Mouse (Mus musculus): ENCODE measurements around the gene Gpr4. TPM values are rescaled to one million over a fixed set of nuclear protein-coding genes. Genes with fewer than 3 reads are reported as not detected.
A peak's percentile ranks its signal among the peaks of the same experiment; 100 is the strongest.

The Gpr4 gene
- polyA plus RNA-seq, 1 experiment from 2014 or later = 0.19 TPM

GRCm38 (mm10) chr7:19172874-19173273 lies 39.5 kb upstream of the Gpr4 start:
- in situ Hi-C loops (cut with MboI; ENCODE audit: low pct_unique_long_range_greater_than_20kb) = no loop called here
- ChIA-PET CTCF (interaction anchor here (1.0 to 1.5 kb wide), 4 partner anchors 9 to 36 kb away, joined by 3 to 5 read pairs (median 4); no protein-coding TSS in a partner anchor), POLR2A (no interaction called here)
- ATAC-seq (no peak), DNase-seq (ENCODE audit: low read depth, low spot score) (no peak)
- TF ChIP-seq CTCF (IDR thresholded peaks at IDR 0.05) = peak; percentile 80
- H3K27me3 ChIP-seq = peaks cover 3% of the 10 kb centered on the region

- H3K27me3 ChIP-seq = no peaks in the 10 kb centered on the region
- DNase-seq (ENCODE audit: low read depth, low spot score) = no peak
- no peak for TF ChIP-seq CTCF (IDR thresholded peaks at IDR 0.05)
- CTCF ChIA-PET = interaction anchor here (0.6 to 1.1 kb wide), 2 partner anchors 18 to 22 kb away, joined by 3 to 4 read pairs; no protein-coding TSS in a partner anchor
- POLR2A ChIA-PET = interaction anchor here (0.6 kb wide), 1 partner anchor 120 kb away, joined by 3 read pairs; no protein-coding TSS in a partner anchor
- no peak for ATAC-seq
- in situ Hi-C loops (cut with MboI; ENCODE audit: low pct_unique_long_range_greater_than_20kb) = no loop called here
Measured at GRCm38 (mm10) chr7:19175708-19176515, 36.4 kb upstream of the Gpr4 start, which contains the start of gene Eml2. TSS of gene Eml2 (plus strand) at chr7:19176421.

- POLR2A ChIA-PET = interaction anchor here (0.6 kb wide), 1 partner anchor 119 kb away, joined by 3 read pairs; no protein-coding TSS in a partner anchor
- no peak for DNase-seq (ENCODE audit: low read depth, low spot score)
- H3K27me3 ChIP-seq = no peaks in the 10 kb centered on the region
- ATAC-seq = no peak
- TF ChIP-seq CTCF (IDR thresholded peaks at IDR 0.05) = no peak
- CTCF ChIA-PET = interaction anchor here (1.2 to 4.5 kb wide), 3 partner anchors 13 to 33 kb away, joined by 4 to 30 read pairs (median 25); no protein-coding TSS in a partner anchor
- in situ Hi-C loops (cut with MboI; ENCODE audit: low pct_unique_long_range_greater_than_20kb) = no loop called here
Measured at GRCm38 (mm10) chr7:19176516-19176947, 35.8 kb upstream of the Gpr4 start.

GRCm38 (mm10) chr7:19177216-19177615 lies 35.1 kb upstream of the Gpr4 start:
- no peaks in the 10 kb centered on the region for H3K27me3 ChIP-seq
- no peak for TF ChIP-seq CTCF (IDR thresholded peaks at IDR 0.05)
- in situ Hi-C loops (cut with MboI; ENCODE audit: low pct_unique_long_range_greater_than_20kb) = no loop called here
- no peak for DNase-seq (ENCODE audit: low read depth, low spot score)
- ChIA-PET POLR2A (no interaction called here), CTCF (interaction anchor here (1.2 to 4.5 kb wide), 7 partner anchors 14 to 123 kb away, joined by 3 to 30 read pairs (median 4); no protein-coding TSS in a partner anchor)
- ATAC-seq = no peak

- ChIA-PET POLR2A (interaction anchor here (1.2 kb wide), 1 partner anchor 31 kb away, joined by 6 read pairs; no protein-coding TSS in a partner anchor), CTCF (interaction anchor here (0.9 to 4.5 kb wide), 17 partner anchors 12 to 178 kb away, joined by 3 to 30 read pairs (median 4); partner anchors contain the start of genes Gipr, Ppm1n and Snrpd2)
- DNase-seq (ENCODE audit: low read depth, low spot score) = no peak
- in situ Hi-C loops (cut with MboI; ENCODE audit: low pct_unique_long_range_greater_than_20kb) = no loop called here
- no peaks in the 10 kb centered on the region for H3K27me3 ChIP-seq
- ATAC-seq = no peak
- TF ChIP-seq CTCF (IDR thresholded peaks at IDR 0.05) = no peak
Measured at GRCm38 (mm10) chr7:19178035-19178434, 34.3 kb upstream of the Gpr4 start.

GRCm38 (mm10) chr7:19178443-19179092 lies 33.8 kb upstream of the Gpr4 start:
- DNase-seq (ENCODE audit: low read depth, low spot score) = no peak
- in situ Hi-C loops (cut with MboI; ENCODE audit: low pct_unique_long_range_greater_than_20kb) = no loop called here
- TF ChIP-seq CTCF (IDR thresholded peaks at IDR 0.05) = no peak
- no peaks in the 10 kb centered on the region for H3K27me3 ChIP-seq
- no peak for ATAC-seq
- ChIA-PET CTCF (interaction anchor here (0.9 to 4.5 kb wide), 15 partner anchors 13 to 177 kb away, joined by 3 to 30 read pairs (median 5); partner anchors contain the start of genes Gipr, Ppm1n and Snrpd2), POLR2A (interaction anchor here (0.8 to 1.2 kb wide), 2 partner anchors 31 to 94 kb away, joined by 3 to 6 read pairs; no protein-coding TSS in a partner anchor)

- ChIA-PET POLR2A (interaction anchor here (0.8 to 1.2 kb wide), 2 partner anchors 30 to 93 kb away, joined by 3 to 6 read pairs; no protein-coding TSS in a partner anchor), CTCF (interaction anchor here (1.0 to 4.5 kb wide), 12 partner anchors 13 to 177 kb away, joined by 3 to 30 read pairs (median 5); partner anchors contain the start of genes Gipr and Snrpd2)
- in situ Hi-C loops (cut with MboI; ENCODE audit: low pct_unique_long_range_greater_than_20kb) = no loop called here
- no peak for DNase-seq (ENCODE audit: low read depth, low spot score)
- ATAC-seq = no peak
- no peak for TF ChIP-seq CTCF (IDR thresholded peaks at IDR 0.05)
- no peaks in the 10 kb centered on the region for H3K27me3 ChIP-seq
Measured at GRCm38 (mm10) chr7:19179173-19179572, 33.2 kb upstream of the Gpr4 start.

- H3K27me3 ChIP-seq = no peaks in the 10 kb centered on the region
- DNase-seq (ENCODE audit: low read depth, low spot score) (no peak), ATAC-seq (no peak)
- ChIA-PET CTCF (interaction anchor here (1.1 to 4.5 kb wide), 3 partner anchors 14 to 29 kb away, joined by 3 to 30 read pairs (median 13); no protein-coding TSS in a partner anchor), POLR2A (no interaction called here)
- in situ Hi-C loops (cut with MboI; ENCODE audit: low pct_unique_long_range_greater_than_20kb) = no loop called here
- no peak for TF ChIP-seq CTCF (IDR thresholded peaks at IDR 0.05)
Measured at GRCm38 (mm10) chr7:19179936-19180335, 32.4 kb upstream of the Gpr4 start.

GRCm38 (mm10) chr7:19180862-19181429 lies 31.4 kb upstream of the Gpr4 start:
- no peak for TF ChIP-seq CTCF (IDR thresholded peaks at IDR 0.05)
- ChIA-PET POLR2A (no interaction called here), CTCF (interaction anchor here (1.0 to 4.5 kb wide), 2 partner anchors 25 to 28 kb away, joined by 3 to 30 read pairs; no protein-coding TSS in a partner anchor)
- DNase-seq (ENCODE audit: low read depth, low spot score) = no peak
- no peaks in the 10 kb centered on the region for H3K27me3 ChIP-seq
- in situ Hi-C loops (cut with MboI; ENCODE audit: low pct_unique_long_range_greater_than_20kb) = no loop called here
- ATAC-seq = no peak

GRCm38 (mm10) chr7:19184250-19184649 lies 28.1 kb upstream of the Gpr4 start:
- in situ Hi-C loops (cut with MboI; ENCODE audit: low pct_unique_long_range_greater_than_20kb) = no loop called here
- POLR2A ChIA-PET = interaction anchor here (1.4 kb wide), 1 partner anchor 15 kb away, joined by 3 read pairs; no protein-coding TSS in a partner anchor
- ATAC-seq (no peak), DNase-seq (ENCODE audit: low read depth, low spot score) (no peak)
- CTCF ChIA-PET = interaction anchor here (0.9 to 2.1 kb wide), 2 partner anchors 10 to 19 kb away, joined by 3 to 6 read pairs; no protein-coding TSS in a partner anchor
- TF ChIP-seq CTCF (IDR thresholded peaks at IDR 0.05) = no peak
- H3K27me3 ChIP-seq = no peaks in the 10 kb centered on the region
